Mouse (Mus musculus): Measurements from ENCODE around the gene Ssbp3. TPM values are rescaled to one million over a fixed set of nuclear protein-coding genes. Genes with fewer than 3 reads are reported as not detected.

The Ssbp3 gene
- polyA plus RNA-seq, 1 experiment from 2014 or later: 106 TPM

DNA sequence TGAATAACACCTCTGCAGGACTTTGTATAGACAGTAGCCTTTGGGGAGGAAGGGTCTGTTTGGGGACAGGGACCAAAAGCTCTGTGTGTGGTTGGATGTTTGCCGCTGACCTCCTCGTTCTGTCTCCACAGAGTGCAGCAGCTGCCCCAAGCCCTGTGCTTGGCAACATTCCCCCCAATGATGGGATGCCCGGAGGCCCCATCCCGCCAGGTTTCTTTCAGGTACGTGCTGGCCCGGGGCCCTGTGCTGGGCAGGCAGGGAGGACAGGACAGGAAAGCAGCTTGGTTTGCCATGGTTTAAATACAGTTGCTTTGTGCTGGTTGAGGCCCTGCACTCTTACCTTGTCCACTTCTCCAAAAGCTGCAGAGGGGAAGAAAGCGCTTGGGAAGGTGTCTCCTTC, 99.0 kb downstream of the Ssbp3 start:
- DNase-seq (ENCODE audit: low spot score): no peak

- DNase-seq (ENCODE audit: low spot score): peak; percentile 33
These were observed 101.0 kb downstream of the Ssbp3 start for GRCm38 (mm10) chr4:107011325-107012004.

- no peak for DNase-seq (ENCODE audit: low spot score)
These were observed 101.5 kb downstream of the Ssbp3 start for GRCm38 (mm10) chr4:107012005-107012478.

DNA sequence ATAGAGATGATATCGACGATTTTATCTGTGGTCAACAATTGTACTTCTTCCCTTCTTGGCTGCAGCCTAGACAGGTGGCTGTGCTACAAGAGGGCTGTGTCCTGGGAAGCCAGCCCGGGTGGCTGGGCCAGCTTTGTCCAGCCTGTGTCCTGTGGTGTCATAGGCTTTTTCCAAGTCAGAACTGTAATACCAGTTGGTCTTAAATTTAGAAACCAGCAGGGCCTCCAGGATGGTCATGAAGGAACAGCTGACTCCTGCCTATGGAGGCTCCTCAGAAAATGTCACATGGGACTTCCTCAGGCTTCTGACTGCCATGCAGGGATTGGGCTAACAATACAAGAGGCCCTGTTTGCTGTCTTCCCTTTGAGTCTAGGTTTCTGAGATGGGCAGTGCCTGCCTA, 102.1 kb downstream of the Ssbp3 start:
- DNase-seq (ENCODE audit: low spot score): no peak

- DNase-seq (ENCODE audit: low spot score): no peak
These were observed 102.8 kb downstream of the Ssbp3 start for GRCm38 (mm10) chr4:107013119-107013816.

- DNase-seq (ENCODE audit: low spot score): no peak
These were observed 103.3 kb downstream of the Ssbp3 start for GRCm38 (mm10) chr4:107013817-107014260.

DNA sequence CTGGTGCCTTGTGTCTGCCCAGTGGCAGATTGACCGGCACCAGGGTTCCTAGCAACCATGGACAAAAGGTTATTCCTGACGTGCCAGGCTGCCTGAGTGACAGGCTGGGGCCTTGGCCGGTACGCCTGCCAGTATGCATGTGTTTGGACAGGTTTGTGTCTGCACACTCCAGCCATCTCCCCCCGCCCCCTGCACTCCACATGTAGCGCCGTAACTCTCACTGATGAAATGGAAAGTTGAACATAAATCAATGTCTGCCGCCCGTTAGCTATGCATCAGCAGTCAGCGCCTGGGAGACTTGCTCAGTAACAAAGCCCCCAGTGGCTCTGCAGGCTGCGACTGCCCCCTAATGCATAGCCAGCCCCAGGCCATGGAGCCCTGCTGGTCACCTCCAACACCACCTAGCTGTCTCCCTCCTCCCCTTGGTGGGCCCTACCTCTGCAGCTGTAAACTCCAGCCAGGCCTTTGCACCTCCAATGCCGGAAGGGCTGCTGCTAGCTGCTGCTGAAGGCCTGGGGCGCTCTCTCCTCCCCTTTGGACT, 105.5 kb downstream of the Ssbp3 start:
- no peak for DNase-seq (ENCODE audit: low spot score)

- no peak for DNase-seq (ENCODE audit: low spot score)
These were observed 106.8 kb downstream of the Ssbp3 start for GRCm38 (mm10) chr4:107017257-107017656.

DNA sequence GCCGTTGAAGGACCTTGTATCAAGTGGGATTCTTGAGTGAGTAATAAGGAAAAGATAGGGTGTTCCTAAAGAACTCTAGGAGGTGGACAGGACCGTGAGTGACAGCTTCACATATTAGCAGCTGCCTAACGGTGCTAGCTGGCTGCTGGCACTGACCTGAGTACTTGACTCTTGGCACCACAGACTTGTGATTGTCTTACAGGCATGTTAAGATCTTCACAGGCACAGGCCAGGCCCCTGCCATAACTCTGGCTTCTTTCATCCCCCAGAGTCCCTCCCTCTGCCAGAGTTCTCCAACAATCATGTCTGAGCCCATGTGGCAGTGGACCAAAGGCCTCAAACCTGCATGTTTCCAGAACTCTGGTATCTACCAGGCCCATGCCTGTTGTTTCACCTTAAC, 108.0 kb downstream of the Ssbp3 start:
- no peak for DNase-seq (ENCODE audit: low spot score)

GRCm38 (mm10) chr4:107019027-107019426, 108.5 kb downstream of the Ssbp3 start:
- DNase-seq (ENCODE audit: low spot score): no peak

- DNase-seq (ENCODE audit: low spot score): no peak
These were observed 109.9 kb downstream of the Ssbp3 start for GRCm38 (mm10) chr4:107020287-107021000.

DNA sequence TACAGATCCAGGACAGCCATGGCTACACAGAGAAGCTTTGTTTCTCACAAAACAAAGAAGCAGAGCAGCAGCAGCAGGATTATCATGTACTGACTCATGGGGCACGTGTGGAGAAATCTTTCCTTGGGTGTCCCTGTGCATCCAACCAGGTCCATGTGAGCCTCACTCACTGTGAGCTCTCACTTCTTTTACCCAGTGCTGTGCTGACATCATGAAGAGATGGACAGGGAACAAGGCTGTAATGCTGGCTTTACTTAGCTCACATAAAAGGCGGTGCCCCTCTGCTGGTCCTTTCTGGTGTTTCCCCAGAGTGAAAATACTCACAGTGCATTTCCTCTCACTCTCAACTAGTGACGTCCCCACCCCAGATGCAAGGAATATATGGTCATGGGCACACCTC, 111.0 kb downstream of the Ssbp3 start:
- no peak for DNase-seq (ENCODE audit: low spot score)

GRCm38 (mm10) chr4:107024899-107025298, 114.4 kb downstream of the Ssbp3 start:
- no peak for DNase-seq (ENCODE audit: low spot score)

DNA sequence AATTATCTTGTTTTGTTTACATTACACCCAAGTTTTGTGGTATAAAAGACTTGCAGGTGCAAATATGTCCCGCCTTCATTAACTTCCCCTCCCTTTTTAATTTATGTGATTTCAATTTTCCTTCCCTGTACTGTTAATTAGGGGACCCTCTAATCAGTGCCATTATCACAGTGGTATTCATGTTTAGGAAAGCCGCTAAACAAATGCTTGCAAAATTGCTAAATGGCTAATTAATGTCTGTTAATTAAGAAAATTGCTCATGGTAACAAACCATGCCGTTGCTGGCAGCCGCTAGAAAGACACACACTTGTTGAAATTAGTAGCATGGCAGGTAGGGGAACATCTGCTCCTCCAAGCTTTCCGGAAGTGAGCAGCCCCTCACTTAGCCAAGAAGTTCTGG, 114.9 kb downstream of the Ssbp3 start:
- no peak for DNase-seq (ENCODE audit: low spot score)

DNA sequence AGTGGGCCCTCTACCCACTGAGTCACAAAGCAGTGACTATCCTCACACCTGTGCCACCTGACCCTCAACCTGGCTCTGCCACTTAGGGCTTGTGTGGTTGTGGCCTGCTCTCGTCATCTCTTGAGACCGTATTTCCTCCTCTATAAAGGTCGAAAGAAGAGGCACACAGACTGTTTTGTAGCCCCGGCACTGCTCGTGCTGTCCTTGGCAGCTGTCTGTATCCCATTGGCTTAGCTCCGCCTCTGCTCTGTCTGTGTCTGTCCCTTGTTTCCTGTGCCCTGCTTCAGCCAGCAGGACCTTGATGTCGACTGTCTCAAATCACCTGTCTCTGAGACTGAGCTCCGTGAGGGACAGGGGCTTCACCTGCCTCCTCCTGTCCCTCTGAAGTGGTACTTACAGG, 116.0 kb downstream of the Ssbp3 start:
- no peak for DNase-seq (ENCODE audit: low spot score)

DNA sequence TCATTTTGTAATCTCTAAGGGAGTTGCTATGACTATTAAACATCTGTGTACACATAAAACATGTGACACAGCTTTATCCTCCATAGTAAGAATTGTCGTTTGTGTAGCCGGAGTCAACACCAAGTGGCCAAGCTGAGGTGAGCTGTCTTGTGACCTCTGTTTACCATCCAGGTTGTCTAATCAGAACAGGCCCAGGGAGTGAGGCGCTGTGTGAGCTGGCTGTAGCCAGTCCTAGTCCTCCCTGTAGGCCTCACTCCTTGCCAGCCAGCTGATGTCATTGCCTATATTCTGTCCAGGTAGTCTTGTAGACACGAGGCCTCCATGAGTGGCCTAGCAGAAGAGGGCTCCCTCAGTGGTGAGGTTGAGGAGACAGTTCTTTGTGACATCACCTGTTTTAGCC, 125.2 kb downstream of the Ssbp3 start:
- DNase-seq (ENCODE audit: low spot score): no peak

- DNase-seq (ENCODE audit: low spot score): no peak
These were observed 126.5 kb downstream of the Ssbp3 start for GRCm38 (mm10) chr4:107036985-107037384.

- no peak for DNase-seq (ENCODE audit: low spot score)
These were observed 127.8 kb downstream of the Ssbp3 start for GRCm38 (mm10) chr4:107038303-107038702.

GRCm38 (mm10) chr4:107039270-107039669, 128.8 kb downstream of the Ssbp3 start:
- no peak for DNase-seq (ENCODE audit: low spot score)

- DNase-seq (ENCODE audit: low spot score): no peak
These were observed 131.8 kb downstream of the Ssbp3 start for GRCm38 (mm10) chr4:107042304-107042703.

GRCm38 (mm10) chr4:107045188-107045587, 134.7 kb downstream of the Ssbp3 start:
- no peak for DNase-seq (ENCODE audit: low spot score)

- no peak for DNase-seq (ENCODE audit: low spot score)
These were observed 137.3 kb downstream of the Ssbp3 start for GRCm38 (mm10) chr4:107047806-107048205.

Data from thymus, postnatal 0 days (tissue).